Mouse (Mus musculus): ENCODE results near the gene H2afy2.

The H2afy2 gene

GRCm38 (mm10) chr10:61723271-61723670 lies 60.7 kb downstream of the H2afy2 start:
- no peak for DNase-seq (ENCODE audit: low spot score)

DNA sequence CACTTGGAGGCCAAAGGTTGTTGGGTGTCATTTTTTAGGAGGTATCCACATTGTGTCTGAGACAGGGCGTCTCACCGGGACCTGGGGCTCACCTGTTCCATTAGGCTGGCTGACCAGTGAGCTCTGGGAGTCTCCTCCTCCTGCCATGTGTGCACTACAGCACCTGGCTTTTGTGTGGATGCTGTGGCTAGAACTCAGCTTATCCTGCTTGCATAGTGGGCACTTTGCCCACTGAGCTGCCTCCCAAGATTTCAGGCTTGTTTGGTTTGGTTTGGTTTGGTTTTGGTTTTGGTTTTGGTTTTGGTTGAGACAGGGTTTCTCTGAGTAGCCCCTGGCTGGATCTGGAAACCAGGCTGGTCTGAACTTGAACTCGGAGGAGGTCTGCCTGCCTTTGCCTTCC lies 61.7 kb downstream of the H2afy2 start:
- no peak for DNase-seq (ENCODE audit: low spot score)

DNA sequence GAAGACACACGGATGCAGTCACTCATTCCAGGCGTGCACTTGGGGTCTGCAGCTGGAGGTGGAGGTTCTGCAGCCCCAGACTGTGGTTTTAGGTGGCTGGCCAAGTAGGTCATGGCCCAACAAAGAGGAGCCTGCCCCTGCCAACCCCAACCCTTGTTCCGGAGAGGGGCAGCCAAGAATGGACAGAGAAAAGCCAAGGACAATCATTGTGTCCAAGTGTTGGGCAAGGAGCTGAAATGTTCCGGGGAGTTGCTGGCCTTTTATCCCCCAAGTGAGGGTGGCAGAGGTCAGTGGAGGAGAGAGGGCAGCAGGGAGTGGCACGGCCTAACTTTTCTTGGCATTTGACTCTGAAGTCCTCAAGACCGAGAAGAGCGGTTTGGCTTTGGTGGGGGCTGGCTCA lies 63.6 kb downstream of the H2afy2 start:
- no peak for DNase-seq (ENCODE audit: low spot score)

DNA sequence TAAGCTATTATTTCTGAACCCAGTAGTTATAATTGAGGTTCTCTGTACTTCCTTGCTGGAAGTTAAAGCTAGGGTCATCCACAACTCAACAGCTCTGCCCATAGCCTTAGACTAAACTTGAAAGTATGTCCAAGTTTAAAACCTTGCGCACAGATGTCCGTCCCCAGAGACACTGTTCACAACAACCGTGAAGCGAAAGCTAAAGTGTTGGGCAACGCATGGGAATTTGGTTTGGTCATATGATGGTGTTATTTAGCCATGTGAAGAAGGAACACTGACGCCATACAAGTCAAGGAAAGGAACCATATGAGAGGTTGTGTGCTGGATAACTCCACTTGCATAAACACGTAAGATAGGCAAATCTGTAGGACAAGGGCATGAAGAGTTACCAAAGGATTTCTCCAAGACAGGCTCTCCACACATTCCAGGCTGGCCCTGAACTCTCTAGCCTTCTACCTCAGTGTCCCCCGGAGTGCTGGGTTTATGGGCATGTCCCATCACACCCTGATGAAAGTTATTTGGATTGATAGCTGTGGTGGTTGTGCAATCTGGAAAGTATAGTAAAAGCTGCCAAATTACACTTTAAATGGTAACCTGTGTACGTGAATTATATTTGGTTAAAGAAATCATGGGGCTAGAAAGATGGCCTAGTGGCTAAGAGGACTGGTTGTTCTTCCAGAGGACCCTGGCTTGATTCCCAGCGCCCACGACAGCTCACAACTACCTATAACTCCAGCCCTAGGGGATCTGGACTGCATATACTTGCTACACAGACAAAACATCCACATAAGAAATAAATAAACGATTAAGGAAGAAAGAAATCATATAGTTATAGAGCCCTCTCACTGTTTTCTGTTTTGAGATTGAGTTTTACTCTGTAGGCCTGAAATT lies 66.3 kb downstream of the H2afy2 start:
- DNase-seq (ENCODE audit: low spot score) = no peak

DNA sequence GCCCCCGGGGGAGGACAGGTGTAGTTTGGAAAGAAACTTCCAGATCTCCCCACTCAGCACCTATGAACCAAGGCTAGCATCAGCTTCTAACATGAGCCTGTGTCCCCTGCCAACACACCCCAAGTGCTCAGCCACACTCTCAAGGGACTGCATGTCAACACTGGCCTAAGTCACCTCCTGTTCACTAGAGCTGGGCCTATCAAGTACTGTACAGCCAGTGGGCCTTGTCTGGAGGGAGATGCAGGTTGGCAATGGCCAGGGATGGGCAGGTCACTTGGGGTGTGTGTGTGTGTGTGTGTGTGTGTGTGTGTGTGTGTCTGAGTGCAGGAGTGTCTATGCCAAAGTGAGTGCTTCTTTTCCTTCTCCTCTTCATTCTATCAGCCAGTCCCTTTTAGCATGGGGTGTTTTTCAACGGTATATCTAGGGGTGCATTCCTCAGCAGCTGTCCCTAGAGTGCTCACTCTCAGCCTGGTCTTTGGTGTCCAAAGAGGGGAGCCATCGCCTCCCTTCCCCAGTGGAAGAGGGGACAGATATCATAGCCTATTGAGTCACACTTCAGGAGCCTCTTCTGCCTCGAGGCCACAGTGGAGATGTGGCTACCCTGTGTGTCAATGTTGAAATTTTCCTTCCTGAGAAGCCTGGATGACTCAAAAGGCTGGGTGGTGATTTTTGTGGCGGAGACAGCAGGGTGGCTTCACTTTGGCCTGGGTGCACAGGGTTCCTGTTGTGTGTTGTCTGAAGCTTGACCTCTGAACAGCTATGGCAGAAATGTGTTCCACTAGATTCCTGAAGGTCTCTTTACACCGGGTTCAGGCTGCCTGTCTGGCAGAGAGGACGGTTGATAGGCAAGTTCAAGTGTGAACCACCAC lies 67.7 kb downstream of the H2afy2 start:
- no peak for DNase-seq (ENCODE audit: low spot score)

DNA sequence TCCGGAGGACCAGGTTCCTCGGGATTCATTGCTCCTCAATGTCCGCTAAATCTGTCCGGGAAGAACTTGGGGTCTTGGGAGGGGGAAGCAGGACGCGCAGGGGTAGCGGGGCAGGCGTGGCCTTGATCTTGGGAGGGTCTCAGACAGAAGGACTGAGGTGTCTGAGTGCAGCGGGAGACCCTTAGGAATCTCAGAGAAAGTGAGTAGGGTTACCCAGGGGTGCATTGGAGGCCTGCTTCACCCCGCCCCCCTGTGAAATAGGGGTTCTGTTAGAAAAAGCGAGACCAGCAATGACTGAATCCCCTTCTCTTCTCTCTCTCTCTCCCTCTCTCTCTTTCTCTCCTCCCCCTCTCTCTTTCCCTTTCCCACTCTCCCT lies 68.5 kb downstream of the H2afy2 start:
- no peak for DNase-seq (ENCODE audit: low spot score)

- no peak for DNase-seq (ENCODE audit: low spot score)
Observed at GRCm38 (mm10) chr10:61714771-61715461, 69.0 kb downstream of the H2afy2 start, which contains the start of gene Aifm2. TSS of gene Aifm2 (plus strand) at chr10:61715263.

DNA sequence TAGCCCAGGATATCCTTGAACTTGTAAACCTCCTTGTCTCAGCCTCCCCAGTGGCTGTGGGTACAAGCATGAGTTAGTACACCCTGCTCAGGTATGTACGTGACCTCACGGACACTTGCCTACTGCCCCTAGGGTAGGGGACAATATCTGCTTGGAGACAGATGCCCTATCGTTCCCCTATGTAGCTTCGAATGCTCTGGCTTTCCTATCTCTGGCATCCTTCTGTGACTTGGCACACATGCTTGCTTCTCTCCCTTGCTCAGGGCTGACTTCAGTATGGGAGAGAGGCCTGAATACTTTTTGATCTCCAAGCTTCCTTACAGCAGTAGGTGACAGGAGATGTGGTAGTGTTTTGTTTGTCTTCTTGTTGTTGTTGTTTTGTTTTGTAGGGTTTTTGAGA lies 69.8 kb downstream of the H2afy2 start:
- no peak for DNase-seq (ENCODE audit: low spot score)

- DNase-seq (ENCODE audit: low spot score) = no peak
Observed at GRCm38 (mm10) chr10:61713601-61714000, 70.3 kb downstream of the H2afy2 start.

- no peak for DNase-seq (ENCODE audit: low spot score)
Observed at GRCm38 (mm10) chr10:61706412-61707375, 77.3 kb downstream of the H2afy2 start.

GRCm38 (mm10) chr10:61704663-61705062 lies 79.3 kb downstream of the H2afy2 start:
- DNase-seq (ENCODE audit: low spot score) = no peak

- DNase-seq (ENCODE audit: low spot score) = no peak
Observed at GRCm38 (mm10) chr10:61697028-61697427, 86.9 kb downstream of the H2afy2 start.

GRCm38 (mm10) chr10:61696560-61696823 lies 87.5 kb downstream of the H2afy2 start:
- no peak for DNase-seq (ENCODE audit: low spot score)

DNA sequence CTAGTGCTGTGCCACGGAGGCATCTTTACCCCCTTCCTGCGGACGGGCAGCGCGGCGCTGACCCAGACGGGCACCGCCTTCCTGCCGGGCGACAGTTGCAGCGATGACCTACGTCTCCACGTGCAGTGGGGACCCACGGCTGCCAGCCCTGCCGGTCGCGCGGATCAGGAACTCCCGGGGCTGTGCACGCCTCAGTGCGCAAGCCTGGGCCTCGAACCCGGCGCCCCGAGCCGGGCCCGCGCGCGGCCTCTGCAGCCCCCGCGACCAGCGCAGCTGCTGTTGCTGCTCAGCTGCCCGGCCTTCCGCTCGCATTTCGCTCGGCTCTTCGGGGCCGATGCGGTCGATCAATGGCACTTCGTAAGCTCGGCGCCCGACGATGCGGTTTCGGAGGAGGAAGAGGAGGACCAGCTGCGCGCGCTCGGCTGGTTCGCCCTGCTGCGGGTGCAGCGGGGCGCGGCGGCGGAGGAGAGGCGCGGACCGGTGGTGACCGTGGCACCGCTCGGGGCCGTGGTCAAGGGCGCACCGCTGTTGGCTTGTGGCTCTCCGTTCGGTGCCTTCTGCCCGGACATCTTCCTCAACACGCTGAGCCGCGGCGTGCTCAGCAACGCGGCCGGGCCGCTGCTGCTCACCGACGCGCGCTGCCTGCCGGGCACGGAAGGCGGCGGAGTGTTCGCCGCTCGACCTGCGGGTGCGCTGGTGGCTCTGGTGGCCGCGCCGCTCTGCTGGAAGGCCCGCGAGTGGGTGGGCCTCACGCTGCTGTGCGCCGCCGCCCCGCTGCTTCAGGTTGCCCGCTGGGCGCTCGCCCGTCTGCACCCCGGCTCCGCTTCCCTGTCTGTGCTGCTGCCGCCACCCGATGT lies 88.0 kb downstream of the H2afy2 start:
- no peak for DNase-seq (ENCODE audit: low spot score)

GRCm38 (mm10) chr10:61694870-61695670 lies 88.9 kb downstream of the H2afy2 start, which contains the start of gene Tysnd1:
TSS of gene Tysnd1 (plus strand) at chr10:61695514.
- peak; percentile 97 for DNase-seq (ENCODE audit: low spot score)

DNA sequence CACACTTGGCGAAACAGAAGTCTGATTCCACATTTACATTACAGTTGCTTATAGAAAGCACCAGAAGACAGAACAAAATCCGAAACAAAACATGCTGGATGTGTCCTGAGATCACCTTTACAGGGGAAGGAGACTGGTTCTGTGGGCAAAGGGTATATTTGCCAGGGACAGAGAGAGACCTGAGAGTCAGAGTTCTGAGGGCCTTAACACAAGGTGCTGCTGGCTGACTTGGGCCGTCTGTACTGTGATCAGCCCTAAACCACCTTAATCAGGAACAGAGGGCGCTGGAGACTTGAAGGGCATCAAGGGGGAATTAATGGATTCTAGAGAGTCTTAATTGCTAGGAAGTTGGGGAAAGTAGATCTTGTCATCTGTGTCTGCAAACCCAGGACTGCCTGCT lies 90.4 kb downstream of the H2afy2 start:
- DNase-seq (ENCODE audit: low spot score) = no peak

DNA sequence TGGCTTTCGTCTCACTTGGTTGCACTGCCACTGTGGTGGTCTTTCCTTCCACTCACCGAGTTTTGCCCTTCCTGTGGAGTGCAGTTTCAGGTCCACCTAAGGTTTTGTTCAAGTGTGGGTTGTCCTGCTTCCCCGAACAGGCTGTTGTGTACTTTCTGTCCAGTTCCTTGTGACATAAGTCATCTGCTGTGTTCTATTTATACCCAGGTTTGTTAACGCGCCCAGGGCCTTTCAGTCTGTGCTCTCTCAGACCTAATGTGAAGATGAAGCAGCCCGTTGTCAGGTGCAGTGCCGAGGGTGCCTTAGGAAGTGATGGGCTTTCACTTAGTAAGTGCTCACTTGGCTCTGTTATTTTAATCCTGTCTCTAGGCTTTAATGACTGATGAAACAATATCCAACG lies 94.5 kb downstream of the H2afy2 start:
- no peak for DNase-seq (ENCODE audit: low spot score)
